Mouse (Mus musculus): ENCODE data around the gene Adrm1.

DNA sequence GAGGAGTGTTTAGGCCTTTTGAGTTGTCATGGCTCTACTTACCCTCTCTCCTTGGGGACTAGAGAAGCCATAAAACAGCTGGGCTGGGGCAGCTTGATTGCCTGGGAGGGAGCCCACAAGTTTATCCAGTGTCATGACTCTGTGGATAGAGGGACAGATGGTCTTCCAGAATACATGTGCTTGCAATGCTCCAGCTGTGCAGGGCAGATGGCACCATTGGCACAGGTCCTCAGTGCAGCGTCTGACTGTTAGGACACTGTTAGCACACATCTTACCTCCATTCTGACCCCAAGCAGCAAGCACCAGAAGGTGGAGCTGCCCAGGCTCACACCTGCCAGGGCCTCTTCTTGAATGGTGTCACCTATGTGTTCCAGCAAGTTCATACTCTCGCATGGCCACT, 5.4 kb upstream of the Adrm1 start:
- no peak for TF ChIP-seq NELFE (IDR thresholded peaks at IDR 0.05; ENCODE audit: low read depth, low read length)
- no peak for TF ChIP-seq MXI1 (IDR thresholded peaks at IDR 0.05; ENCODE audit: low read depth, low read length)
- no peak for TF ChIP-seq MAFK (IDR thresholded peaks at IDR 0.05; ENCODE audit: insufficient replicate concordance, low read length)
- TF ChIP-seq ZNF384 (IDR thresholded peaks at IDR 0.05; ENCODE audit: low read depth, low read length) = no peak
- no peak for TF ChIP-seq CTCF (conservative IDR thresholded peaks at IDR 0.05 in 1 of 2, IDR thresholded peaks at IDR 0.05 in 1 of 2; ENCODE audit: low read depth in 2 of 2, low read length in 2 of 2)
